Comparison of ENCODE assay signal across 24 mouse cellular contexts in genomic region chr5:122704571-122704970, GRCm38 (mm10). TPM values are rescaled to one million over a fixed set of nuclear protein-coding genes. Genes with fewer than 3 reads are reported as not detected.
DNase-seq lines count a peak whose midpoint lies in the region; ATAC-seq and TF ChIP-seq lines count a peak whose summit lies in the region.
"Had no signal": no experiment of that assay in that cellular context is flagged by ENCODE, and none has a peak within 500 bp of the region (broad histone marks: within the 10 kb centered on the region; RNA-seq: fewer than 3 reads in every experiment).

No protein-coding gene starts in this region.

- peak; percentile 24 for ATAC-seq in granulocyte monocyte progenitor cell, adult 5-6 weeks (replicated peaks; ENCODE audit: poor library complexity, severe bottlenecking)
- ATAC-seq: forebrain, embryonic 14.5 days; hindbrain, embryonic 16.5 days had no signal

- H3K4me3 ChIP-seq in lung, adult 2 months (replicated peaks; ENCODE audit: extremely low read depth, low read depth, low read length), result no peak overlapping the region
- H3K4me3 ChIP-seq: liver, embryonic 13.5 days; midbrain, embryonic 10.5 days; myocyte; neural tube, embryonic 12.5 days had no signal

- TF ChIP-seq POLR2A in lung, adult 2 months (IDR thresholded peaks at IDR 0.05; ENCODE audit: borderline replicate concordance, extremely low read depth, low read depth, low read length), result no peak

- peak; percentile 53 to 64 for DNase-seq in kidney, adult 8-10 months
- DNase-seq in kidney, postnatal 4 days, result no peak
- DNase-seq in NIH3T3 (ENCODE audit: low read depth), result peak; percentile 69
- peak; percentile 72 for DNase-seq in yolk sac, embryonic 10.5 days (ENCODE audit: low spot score)
- DNase-seq in lung, adult 2 months, result no peak
- no peak for DNase-seq in gastrocnemius, postnatal 14 days
- DNase-seq: adrenal gland, postnatal 10 days; B cell, adult 2 months; cerebellum, adult 11 months; cerebellum, adult 9-10 months; cerebellum, postnatal 36 days; heart, postnatal 14 days; layer of hippocampus, postnatal 36 days; left cerebral cortex, postnatal 4 days; liver, embryonic 13.5 days; lung, embryonic 14.5 days; lung, postnatal 14 days; thymus, postnatal 4 days had no signal

- H3K4me1 ChIP-seq in lung, adult 2 months (ENCODE audit: control insufficient read depth, insufficient read depth, low read length), result peaks cover 11% of the 10 kb centered on the region

- intact Hi-C loops in gastrocnemius, postnatal 14 days (cut with DNase I; ENCODE audit: low total_unique reads), result no loop called here

- WGBS in lung, adult 2 months, result 66% methylated on average over 4 of the region's 4 CpGs

- TF ChIP-seq CTCF in lung, adult 2 months (IDR thresholded peaks at IDR 0.05; ENCODE audit: insufficient read depth, low read length), result no peak

RNA-seq across cellular contexts. Expression of gene P2rx4, which starts 2.8 kb away (rescaled TPM):
- 40.6 and 45.9 TPM in 2 replicates for total RNA-seq in granulocyte monocyte progenitor cell, adult 5-6 weeks (2014; fragmentation: Nextera tagmentation)
- total RNA-seq in granulocyte monocyte progenitor cell, adult 5-6 weeks (2017), result 7.2 and 17.1 TPM in 2 replicates
- polyA plus RNA-seq in lung, adult 2 months (2012; rRNA removed), result 87.8 and 112 TPM in 2 replicates
- 1 to 10 TPM; 4.0 to 5.3 TPM for total RNA-seq in gastrocnemius, postnatal 14 days (2021)

Comparison
In these comparisons a context has a peak if more than half of its experiments do, and no peak if none do; other contexts are left out.
1. DNase-seq: peak in kidney, adult 8-10 months (2 of 2), NIH3T3 (single experiment) and yolk sac, embryonic 10.5 days (single experiment); none in kidney, postnatal 4 days (0 of 2), lung, adult 2 months (single experiment) and gastrocnemius, postnatal 14 days (single experiment).